In genomic region chr3:55012536-55012935, GRCm38 (mm10) we compare ENCODE assay signal across 9 mouse cellular contexts. TPM values are rescaled to one million over a fixed set of nuclear protein-coding genes. Genes with fewer than 3 reads are reported as not detected.
"Had no signal": no experiment of that assay in that cellular context is flagged by ENCODE, and none has a peak within 500 bp of the region (broad histone marks: within the 10 kb centered on the region; RNA-seq: fewer than 3 reads in every experiment).

No protein-coding gene starts in this region.

- DNase-seq: kidney, adult 2 months; kidney, postnatal 14 days; liver; liver, embryonic 13.5 days; liver, postnatal 0 days; lung, postnatal 14 days; thymus, postnatal 4 days had no signal

RNA-seq across cellular contexts. Expression of gene Ccna1, which starts 42.8 kb away (rescaled TPM):
- total RNA-seq: monocyte, adult 5-6 weeks; neutrophil, adult 5-6 weeks had no signal
